Mouse (Mus musculus) urinary bladder, adult 18-20 months (tissue): Measurements from ENCODE around the gene Wnt7a.

Experiments used
- DNase-seq, 2 experiments: peaks; one replicate each; pipeline ENCODE4 v3.0.0; 2022; ENCODE audit warnings: low spot score in 2 of 2, mixed read lengths in 2 of 2

Gene Wnt7a

GRCm38 (mm10) chr6:91345091-91345490 is 66.1 kb downstream of the Wnt7a start:
- DNase-seq = no peak

- no peak for DNase-seq
Measured at GRCm38 (mm10) chr6:91339612-91340246, 71.4 kb downstream of the Wnt7a start.

GRCm38 (mm10) chr6:91335470-91335869 is 75.7 kb downstream of the Wnt7a start:
- DNase-seq = no peak

- DNase-seq = no peak
Measured at GRCm38 (mm10) chr6:91331886-91332285, 79.3 kb downstream of the Wnt7a start.

- no peak for DNase-seq
Measured at GRCm38 (mm10) chr6:91325556-91325955, 85.6 kb downstream of the Wnt7a start.

GRCm38 (mm10) chr6:91324752-91325151 is 86.4 kb downstream of the Wnt7a start:
- DNase-seq = no peak

- no peak for DNase-seq
Measured at GRCm38 (mm10) chr6:91322001-91322772, 89.0 kb downstream of the Wnt7a start.
